Mouse (Mus musculus) kidney, adult 2 months (tissue): ENCODE results near the gene Spin1.

Experiments used
- CTCF ChIP-seq: fragments of 200-500 bp; conservative IDR thresholded peaks from 2 replicates; pipeline ENCODE4 v1.5.1; 2011; ENCODE audit warnings: low read depth, mild to moderate bottlenecking, control low read depth, low read length, moderate library complexity, mixed read lengths; ENCODE audit not compliant: insufficient read depth, insufficient read length
- POLR2A ChIP-seq: fragments of 200-500 bp; IDR thresholded peaks from one replicate; pipeline ENCODE4 v1.6.1; 2011; ENCODE audit warnings: low read depth, low read length, control low read depth

GRCm38 (mm10) chr13:51184896-51185295 lies 84.2 kb downstream of the Spin1 start:
- TF ChIP-seq CTCF (no peak), POLR2A (no peak)
